Mouse (Mus musculus): Measurements from ENCODE around the gene Ptges.

DNA sequence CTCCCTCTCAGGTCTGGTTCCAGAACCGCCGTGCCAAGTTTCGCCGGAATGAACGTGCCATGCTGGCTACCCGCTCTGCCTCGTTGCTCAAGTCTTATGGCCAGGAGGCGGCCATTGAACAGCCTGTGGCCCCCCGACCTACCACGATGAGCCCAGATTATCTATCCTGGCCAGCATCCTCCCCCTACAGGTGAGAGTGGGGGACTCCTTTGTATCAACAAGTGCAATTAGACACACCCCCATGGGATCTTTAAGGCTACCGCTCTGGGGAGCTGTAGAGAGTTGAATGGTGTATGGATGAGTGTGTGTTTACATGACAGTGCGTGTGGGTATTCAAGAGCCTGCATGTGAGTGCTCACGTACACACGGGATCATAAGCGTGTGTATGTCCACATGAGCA is 50.2 kb downstream of the Ptges start:
- TF ChIP-seq CTCF (conservative IDR thresholded peaks at IDR 0.05; ENCODE audit: low read length) (peak; percentile 24), POU5F1 (IDR thresholded peaks at IDR 0.05; ENCODE audit: borderline replicate concordance, low read length) (no peak), NANOG (IDR thresholded peaks at IDR 0.05; ENCODE audit: borderline replicate concordance, low read length) (no peak)
